Mouse (Mus musculus) kidney, adult 2 months (tissue): ENCODE measurements around the gene Rps21. TPM values are rescaled to one million over a fixed set of nuclear protein-coding genes. Genes with fewer than 3 reads are reported as not detected.

ENCODE experiments used
- DNase-seq: peaks from one replicate; pipeline ENCODE4 v3.0.0; 2021
- H3K27ac ChIP-seq: fragments of 200-500 bp; 2 replicates; pipeline ENCODE4 v1.5.1; 2012; ENCODE audit warnings: low read depth, low read length, control low read depth, inconsistent platforms; ENCODE audit not compliant: insufficient read depth
- H3K27me3 ChIP-seq: fragments of 200-500 bp; replicated peaks from 2 replicates; pipeline ENCODE4 v1.6.1; 2012; ENCODE audit warnings: mild to moderate bottlenecking, moderate library complexity, low read length, inconsistent platforms; ENCODE audit not compliant: control insufficient read depth, insufficient read depth
- H3K36me3 ChIP-seq: fragments of 200-500 bp; 2 replicates; pipeline ENCODE4 v1.6.1; 2012; ENCODE audit warnings: mild to moderate bottlenecking, moderate library complexity, low read length, inconsistent platforms; ENCODE audit not compliant: control insufficient read depth, insufficient read depth
- H3K4me1 ChIP-seq: fragments of 200-500 bp; 2 replicates; pipeline ENCODE4 v1.6.1; 2011; ENCODE audit warnings: low read length; ENCODE audit not compliant: control insufficient read depth, insufficient read depth
- H3K4me3 ChIP-seq: fragments of 200-500 bp; 2 replicates; pipeline ENCODE4 v1.5.1; 2011; ENCODE audit warnings: mild to moderate bottlenecking, low read depth, low read length, control low read depth; ENCODE audit not compliant: insufficient read depth
- CTCF ChIP-seq: fragments of 200-500 bp; conservative IDR thresholded peaks from 2 replicates; pipeline ENCODE4 v1.5.1; 2011; ENCODE audit warnings: low read depth, mild to moderate bottlenecking, control low read depth, low read length, moderate library complexity, mixed read lengths; ENCODE audit not compliant: insufficient read depth, insufficient read length
- POLR2A ChIP-seq: fragments of 200-500 bp; IDR thresholded peaks from one replicate; pipeline ENCODE4 v1.6.1; 2011; ENCODE audit warnings: low read depth, low read length, control low read depth
- WGBS: fragments of 180-500 bp; shearing (Covaris S2); methylation state at CpG from one replicate; pipeline ENCODE4 v1.1.7; 2018; 5-methylcytosine and 5-hydroxymethylcytosine counted together
- polyA plus RNA-seq: library from polyadenylated mRNA; depleted of rRNA; stranded (reverse); fragments of >200 nt; gene quantifications from 2 replicates; pipeline ENCODE4 v1.2.3, GENCODE M21; 2012; rRNA removed

The Rps21 gene
- polyA plus RNA-seq, 1 experiment = 2,294 TPM

- Histone ChIP-seq H3K27ac (no peak overlapping the region), H3K36me3 (no peaks in the 10 kb centered on the region), H3K4me1 (no peaks in the 10 kb centered on the region), H3K27me3 (no peaks in the 10 kb centered on the region), H3K4me3 (no peak overlapping the region)
- no peak for TF ChIP-seq POLR2A
- no peak for TF ChIP-seq CTCF
- WGBS = 84% methylated on average over 8 of the region's 8 CpGs
- no peak for DNase-seq
These were observed 49.4 kb downstream of the Rps21 start for GRCm38 (mm10) chr2:180306423-180307168.

DNA sequence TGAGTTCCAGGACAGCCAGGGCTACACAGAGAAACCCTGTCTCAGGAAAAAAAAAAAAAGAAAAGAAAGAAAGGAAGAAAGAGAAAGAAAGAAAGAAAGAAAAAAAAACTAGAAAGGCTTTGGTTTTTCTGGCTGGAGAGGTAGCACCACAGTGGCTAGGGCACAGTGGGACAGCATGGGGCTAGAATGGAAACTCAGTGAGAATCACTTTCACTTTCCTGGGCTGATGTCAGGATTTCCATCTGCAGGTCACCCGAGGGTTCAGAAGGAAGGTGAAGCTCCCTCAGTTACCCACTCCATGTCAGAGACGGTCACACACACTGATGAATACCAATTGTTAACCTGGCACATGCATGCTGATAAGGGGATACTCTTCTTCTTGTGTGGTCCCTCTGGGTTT, 50.5 kb downstream of the Rps21 start:
- no peak overlapping the region for H3K4me3 ChIP-seq
- no peaks in the 10 kb centered on the region for H3K36me3 ChIP-seq
- H3K4me1 ChIP-seq = no peaks in the 10 kb centered on the region
- TF ChIP-seq CTCF = no peak
- TF ChIP-seq POLR2A = no peak
- no peak for DNase-seq
- no peaks in the 10 kb centered on the region for H3K27me3 ChIP-seq
- no peak overlapping the region for H3K27ac ChIP-seq
- 60% methylated on average over 2 of the region's 2 CpGs for WGBS

Other genes starting within 250 kb of the Rps21 start
- gene Lsm14b, start 232.4 kb upstream of the Rps21 start, polyA plus RNA-seq = 27.2 and 29.5 TPM in 2 replicates
- gene Psma7, start 214.9 kb upstream of the Rps21 start, polyA plus RNA-seq = 156 and 185 TPM in 2 replicates
- 6.7 and 7.5 TPM in 2 replicates for gene Ss18l1, start 214.9 kb upstream of the Rps21 start, polyA plus RNA-seq
- 24.3 and 26.2 TPM in 2 replicates for gene Mtg2, start 186.8 kb upstream of the Rps21 start, polyA plus RNA-seq
- gene Hrh3, start 152.9 kb upstream of the Rps21 start, polyA plus RNA-seq = 0.08 and 0.17 TPM in 2 replicates
- 30.3 and 33.8 TPM in 2 replicates for gene Osbpl2, start 138.1 kb upstream of the Rps21 start, polyA plus RNA-seq
- 80.0 and 95.3 TPM in 2 replicates for gene Adrm1, start 85.9 kb upstream of the Rps21 start, polyA plus RNA-seq
- 83.3 and 97.8 TPM in 2 replicates for gene Lama5, start 31.5 kb upstream of the Rps21 start, polyA plus RNA-seq
- 18.2 TPM in 2 replicates for gene Cables2, start 16.1 kb downstream of the Rps21 start, polyA plus RNA-seq
- gene Rbbp8nl, start 32.5 kb downstream of the Rps21 start, polyA plus RNA-seq = 0.49 and 0.50 TPM in 2 replicates
- gene Gata5, start 77.3 kb downstream of the Rps21 start, polyA plus RNA-seq = 1.2 TPM in 2 replicates
- gene Slco4a1, start 198.9 kb downstream of the Rps21 start, polyA plus RNA-seq = 49.4 and 64.7 TPM in 2 replicates
- not detected in 2 replicates for gene Ntsr1, start 242.6 kb downstream of the Rps21 start, polyA plus RNA-seq